ENCODE assay signal across 8 mouse cellular contexts in the genomic region with DNA sequence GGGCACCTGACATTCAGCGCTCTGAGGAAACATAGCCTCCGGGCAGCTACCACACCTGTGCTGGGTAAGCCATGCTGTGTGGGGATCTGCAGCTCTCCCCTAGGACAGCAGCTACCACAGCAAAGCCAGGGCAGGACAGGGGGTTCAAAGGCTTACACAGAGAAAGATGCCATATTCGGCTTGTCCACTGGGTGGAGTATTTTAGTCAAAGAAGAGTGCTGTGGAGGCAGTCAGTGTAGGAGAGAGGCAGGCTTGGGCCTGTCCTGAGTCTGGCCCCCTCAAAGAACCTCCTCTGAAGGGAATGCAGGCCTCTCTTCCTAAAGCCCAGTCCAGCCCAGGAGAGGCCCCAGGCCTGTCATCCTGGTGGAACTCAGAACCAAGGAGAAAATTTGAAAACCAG. TPM values are rescaled to one million over a fixed set of nuclear protein-coding genes. Genes with fewer than 3 reads are reported as not detected.
DNase-seq lines count a peak whose midpoint lies in the region; ATAC-seq and TF ChIP-seq lines count a peak whose summit lies in the region.

No protein-coding gene starts in this region.

- no peaks in the 10 kb centered on the region for H3K36me3 ChIP-seq in thymus, adult 2 months (ENCODE audit: control insufficient read depth, insufficient read depth, low read length)
- no peaks in the 10 kb centered on the region for H3K36me3 ChIP-seq in embryonic facial prominence, embryonic 12.5 days
- no peaks in the 10 kb centered on the region for H3K36me3 ChIP-seq in heart, adult 2 months (ENCODE audit: control insufficient read depth, insufficient read depth, low read length)
- H3K36me3 ChIP-seq in limb, embryonic 10.5 days: no peaks in the 10 kb centered on the region
- H3K36me3 ChIP-seq in midbrain, embryonic 15.5 days (replicated peaks): no peaks in the 10 kb centered on the region
- no peaks in the 10 kb centered on the region for H3K36me3 ChIP-seq in stomach, embryonic 15.5 days

- 29% methylated on average over 3 of the region's 3 CpGs for WGBS in thymus, adult 2 months
- WGBS in embryonic facial prominence, embryonic 12.5 days: 11% methylated on average over 3 of the region's 3 CpGs
- 11% methylated on average over 3 of the region's 3 CpGs for WGBS in heart, adult 2 months
- WGBS in limb, embryonic 10.5 days: 17% methylated on average over 3 of the region's 3 CpGs
- WGBS in midbrain, embryonic 15.5 days: 11% methylated on average over 3 of the region's 3 CpGs
- 15% methylated on average over 3 of the region's 3 CpGs for WGBS in stomach, embryonic 15.5 days

- peak; percentile 88 for ATAC-seq in embryonic facial prominence, embryonic 12.5 days (ENCODE audit: insufficient number of reproducible peaks, insufficient read depth, low FRiP score, low TSS enrichment)
- peak; percentile 90 for ATAC-seq in midbrain, embryonic 15.5 days (replicated peaks)
- ATAC-seq in stomach, embryonic 15.5 days (ENCODE audit: insufficient read depth, low FRiP score, low read depth): peak; percentile 75

- H3K27ac ChIP-seq in thymus, adult 2 months (ENCODE audit: control insufficient read depth, insufficient read depth, low read length): no peak overlapping the region
- H3K27ac ChIP-seq in embryonic facial prominence, embryonic 12.5 days: no peak overlapping the region
- peak overlapping the region; percentile 38; the same call in 1 of the 2 replicates for H3K27ac ChIP-seq in heart, adult 2 months
- H3K27ac ChIP-seq in limb, embryonic 10.5 days: peak overlapping the region; percentile 19; the same call in 1 of the 2 replicates
- no peak overlapping the region for H3K27ac ChIP-seq in midbrain, embryonic 15.5 days
- H3K27ac ChIP-seq in stomach, embryonic 15.5 days: no peak overlapping the region

- peak; percentile 20 for DNase-seq in thymus, adult 2 months
- DNase-seq in thymus, adult 18-20 months: no peak
- peak; percentile 61 to 67 for DNase-seq in heart, adult 2 months
- DNase-seq in kidney, adult 18-20 months: peak; percentile 66
- DNase-seq in limb, embryonic 10.5 days (ENCODE audit: low spot score): peak; percentile 74

- no peak overlapping the region for H3K9ac ChIP-seq in embryonic facial prominence, embryonic 12.5 days
- no peak overlapping the region for H3K9ac ChIP-seq in heart, adult 2 months (ENCODE audit: low read depth, low read length)
- no peak overlapping the region for H3K9ac ChIP-seq in midbrain, embryonic 15.5 days
- no peak overlapping the region for H3K9ac ChIP-seq in stomach, embryonic 15.5 days

- H3K79me2 ChIP-seq in heart, adult 2 months (replicated peaks; ENCODE audit: control insufficient read depth, insufficient read depth, low read length): no peaks in the 10 kb centered on the region

- peak; percentile 73 for TF ChIP-seq EP300 in heart, adult 2 months (IDR thresholded peaks at IDR 0.05; ENCODE audit: insufficient read depth, low read depth, low read length)

- no peak for TF ChIP-seq POLR2A in thymus, adult 2 months (IDR thresholded peaks at IDR 0.05; ENCODE audit: control insufficient read depth, extremely low read depth, insufficient read depth, low read length, poor library complexity)
- no peak for TF ChIP-seq POLR2A in heart, adult 2 months (IDR thresholded peaks at IDR 0.05; ENCODE audit: insufficient read depth, low read depth, low read length)

- intact Hi-C loops in heart, adult 2 months (cut with DNase I): loop anchor here (1.0 to 10.0 kb wide), 3 partner anchors 40 to 613 kb away; no protein-coding TSS in a partner anchor

- no peaks in the 10 kb centered on the region for H3K4me1 ChIP-seq in thymus, adult 2 months (replicated peaks; ENCODE audit: control insufficient read depth, insufficient read depth, low read length)
- H3K4me1 ChIP-seq in embryonic facial prominence, embryonic 12.5 days: no peaks in the 10 kb centered on the region
- peaks cover 10% of the 10 kb centered on the region for H3K4me1 ChIP-seq in heart, adult 2 months (ENCODE audit: control insufficient read depth, insufficient read depth, low read length)
- peaks cover 10% of the 10 kb centered on the region; the same call in 1 of the 2 replicates for H3K4me1 ChIP-seq in limb, embryonic 10.5 days
- H3K4me1 ChIP-seq in midbrain, embryonic 15.5 days: 0 out of 2 replicates have a peak, but pooled peaks cover 4% of the 10 kb centered on the region
- H3K4me1 ChIP-seq in stomach, embryonic 15.5 days: 0 out of 2 replicates have a peak, but pooled peaks cover 3% of the 10 kb centered on the region

- H3K4me3 ChIP-seq in thymus, adult 2 months (ENCODE audit: control insufficient read depth, insufficient read depth, low read length): no peak overlapping the region
- H3K4me3 ChIP-seq in embryonic facial prominence, embryonic 12.5 days: no peak overlapping the region
- no peak overlapping the region for H3K4me3 ChIP-seq in heart, adult 2 months
- no peak overlapping the region for H3K4me3 ChIP-seq in limb, embryonic 10.5 days
- H3K4me3 ChIP-seq in midbrain, embryonic 15.5 days: no peak overlapping the region
- H3K4me3 ChIP-seq in stomach, embryonic 15.5 days (replicated peaks): no peak overlapping the region

- H3K9me3 ChIP-seq in embryonic facial prominence, embryonic 12.5 days: no peaks in the 10 kb centered on the region
- H3K9me3 ChIP-seq in limb, embryonic 10.5 days (replicated peaks): no peaks in the 10 kb centered on the region
- no peaks in the 10 kb centered on the region for H3K9me3 ChIP-seq in midbrain, embryonic 15.5 days
- H3K9me3 ChIP-seq in stomach, embryonic 15.5 days: no peaks in the 10 kb centered on the region

- no peak overlapping the region for H3K4me2 ChIP-seq in embryonic facial prominence, embryonic 12.5 days (replicated peaks)
- H3K4me2 ChIP-seq in midbrain, embryonic 15.5 days: no peak overlapping the region
- H3K4me2 ChIP-seq in stomach, embryonic 15.5 days: no peak overlapping the region

- no peak for TF ChIP-seq CTCF in thymus, adult 2 months (IDR thresholded peaks at IDR 0.05; ENCODE audit: borderline replicate concordance, control insufficient read depth, extremely low read depth, insufficient read depth, low read length, poor library complexity)
- peak; percentile 89 for TF ChIP-seq CTCF in heart, adult 2 months (IDR thresholded peaks at IDR 0.05)

- no peaks in the 10 kb centered on the region; the same call in 1 of the 2 replicates for H3K27me3 ChIP-seq in thymus, adult 2 months (ENCODE audit: control insufficient read depth, insufficient read depth, low read length)
- H3K27me3 ChIP-seq in embryonic facial prominence, embryonic 12.5 days: peaks cover 16% of the 10 kb centered on the region
- no peaks in the 10 kb centered on the region for H3K27me3 ChIP-seq in heart, adult 2 months (ENCODE audit: control insufficient read depth, insufficient read depth, low read length)
- H3K27me3 ChIP-seq in limb, embryonic 10.5 days (ENCODE audit: low read depth, poor library complexity, severe bottlenecking): peaks cover 44% of the 10 kb centered on the region
- H3K27me3 ChIP-seq in midbrain, embryonic 15.5 days (replicated peaks): 0 out of 2 replicates have a peak, but pooled peaks cover 5% of the 10 kb centered on the region
- no peaks in the 10 kb centered on the region for H3K27me3 ChIP-seq in stomach, embryonic 15.5 days (replicated peaks)

RNA-seq across cellular contexts. Expression of a gene that starts 4.4 kb away (rescaled TPM):
- polyA plus RNA-seq in thymus, adult 2 months (2012; rRNA removed): 0.82 and 10.1 TPM in 2 replicates
- polyA plus RNA-seq in embryonic facial prominence, embryonic 12.5 days (2016; fragmentation: Nextera tagmentation; extraction: Ambion mirVana): 10.3 and 11.3 TPM in 2 replicates
- 100 to 1,000 TPM; 833 to 848 TPM for total RNA-seq in heart, adult 2 months (2021)
- 361 and 854 TPM in 2 replicates for polyA plus RNA-seq in heart, adult 2 months (2012; rRNA removed)
- polyA plus RNA-seq in limb, embryonic 10.5 days (2016; fragmentation: Nextera tagmentation; extraction: Ambion mirVana): 0.08 and 0.28 TPM in 2 replicates
- 0.22 and 0.25 TPM in 2 replicates for polyA plus RNA-seq in midbrain, embryonic 15.5 days (2015; fragmentation: Nextera tagmentation; extraction: Ambion mirVana)
- 1.7 and 3.5 TPM in 2 replicates for polyA plus RNA-seq in stomach, embryonic 15.5 days (2015; fragmentation: Nextera tagmentation; extraction: Ambion mirVana)

Comparison
In these comparisons a context has a peak if more than half of its experiments do, and no peak if none do; other contexts are left out.
1. DNase-seq: peak in thymus, adult 2 months (single experiment), heart, adult 2 months (2 of 2), kidney, adult 18-20 months (single experiment) and limb, embryonic 10.5 days (single experiment); none in thymus, adult 18-20 months (0 of 2).
2. H3K27ac ChIP-seq: peak in heart, adult 2 months (single experiment) and limb, embryonic 10.5 days (single experiment); none in thymus, adult 2 months (single experiment), embryonic facial prominence, embryonic 12.5 days (single experiment), midbrain, embryonic 15.5 days (single experiment) and stomach, embryonic 15.5 days (single experiment).
3. RNA of a gene that starts 4.4 kb away (polyA plus RNA-seq): 361 to 854 TPM in heart, adult 2 months; 10.3 to 11.3 TPM in embryonic facial prominence, embryonic 12.5 days, 0.82 to 10.1 TPM in thymus, adult 2 months, 1.7 to 3.5 TPM in stomach, embryonic 15.5 days, 0.08 to 0.28 TPM in limb, embryonic 10.5 days and 0.22 to 0.25 TPM in midbrain, embryonic 15.5 days; every median in the first group is over 10 times any median in the second.
4. Peak in every context shown above with its lines, with median percentiles within 50 percentile points of each other: ATAC-seq.